Mouse (Mus musculus): Measurements from ENCODE around the gene Junb.

DNA sequence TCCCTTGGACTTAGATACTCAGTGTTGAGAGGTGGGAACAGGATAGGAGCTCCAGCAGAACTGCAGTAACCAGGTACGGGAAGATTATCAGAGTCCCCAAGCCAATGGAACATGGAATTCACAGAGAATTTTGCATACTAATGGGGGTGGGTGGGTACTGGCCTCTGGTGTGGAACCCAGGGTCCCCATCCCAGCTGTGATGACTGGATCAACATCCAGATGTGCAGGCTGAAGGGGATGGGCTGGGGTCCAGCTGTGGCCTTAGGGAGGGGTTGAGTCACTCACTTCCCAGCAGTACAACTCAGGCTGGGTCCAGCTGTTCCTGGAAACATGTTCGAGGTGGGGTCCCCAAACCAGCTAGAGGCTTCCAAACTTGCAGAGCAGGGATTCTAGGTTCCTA is 9.4 kb upstream of the Junb start:
- TF ChIP-seq CTCF (IDR thresholded peaks at IDR 0.05; ENCODE audit: low read depth, low read length) (no peak), POLR2A (IDR thresholded peaks at IDR 0.05; ENCODE audit: extremely low read depth, insufficient read depth, low read length) (no peak)

All from liver, adult 2 months (tissue).